Mouse (Mus musculus) olfactory bulb, adult 2 months (tissue): ENCODE measurements around the gene Fsip1. TPM values are rescaled to one million over a fixed set of nuclear protein-coding genes. Genes with fewer than 3 reads are reported as not detected.

Experiments
- H3K27ac ChIP-seq: fragments of 200-500 bp; 2 replicates; pipeline ENCODE4 v1.5.1; 2012; ENCODE audit warnings: low read depth, low read length; ENCODE audit not compliant: insufficient read depth
- H3K4me1 ChIP-seq: fragments of 200-500 bp; 2 replicates; pipeline ENCODE4 v1.6.1; 2012; ENCODE audit warnings: low read length; ENCODE audit not compliant: control insufficient read depth, insufficient read depth
- H3K4me3 ChIP-seq: fragments of 200-500 bp; 2 replicates; pipeline ENCODE4 v1.5.1; 2012; ENCODE audit warnings: mild to moderate bottlenecking, low read depth, low read length, moderate library complexity; ENCODE audit not compliant: insufficient read depth
- CTCF ChIP-seq: fragments of 200-500 bp; IDR thresholded peaks from 2 replicates; pipeline ENCODE4 v1.5.1; 2012; ENCODE audit warnings: low read depth, mild to moderate bottlenecking, low read length, moderate library complexity; ENCODE audit not compliant: insufficient read depth
- POLR2A ChIP-seq: fragments of 200-500 bp; IDR thresholded peaks from 2 replicates; pipeline ENCODE4 v1.6.1; 2012; ENCODE audit warnings: mild to moderate bottlenecking, low read depth, low read length, moderate library complexity; ENCODE audit not compliant: insufficient read depth
- WGBS: fragments of 180-500 bp; shearing (Covaris S2); methylation state at CpG from one replicate; pipeline ENCODE4 v1.1.7; 2018; 5-methylcytosine and 5-hydroxymethylcytosine counted together
- polyA plus RNA-seq: library from polyadenylated mRNA; stranded (reverse); fragments of >200 nt; gene quantifications from 2 replicates; pipeline ENCODE4 v1.2.4, GENCODE M21; 2012; ENCODE audit warnings: low replicate concordance; ENCODE audit not compliant: missing spikeins, insufficient read depth, insufficient read length

Gene Fsip1
- polyA plus RNA-seq, 1 experiment, result not detected

GRCm38 (mm10) chr2:118203739-118204461, 52.9 kb downstream of the Fsip1 start:
- TF ChIP-seq CTCF (no peak), POLR2A (no peak)
- peaks cover 7% of the 10 kb centered on the region for H3K4me1 ChIP-seq
- H3K27ac ChIP-seq, result no peak overlapping the region
- H3K4me3 ChIP-seq, result no peak overlapping the region
- 13% methylated on average over 16 of the region's 16 CpGs for WGBS

DNA sequence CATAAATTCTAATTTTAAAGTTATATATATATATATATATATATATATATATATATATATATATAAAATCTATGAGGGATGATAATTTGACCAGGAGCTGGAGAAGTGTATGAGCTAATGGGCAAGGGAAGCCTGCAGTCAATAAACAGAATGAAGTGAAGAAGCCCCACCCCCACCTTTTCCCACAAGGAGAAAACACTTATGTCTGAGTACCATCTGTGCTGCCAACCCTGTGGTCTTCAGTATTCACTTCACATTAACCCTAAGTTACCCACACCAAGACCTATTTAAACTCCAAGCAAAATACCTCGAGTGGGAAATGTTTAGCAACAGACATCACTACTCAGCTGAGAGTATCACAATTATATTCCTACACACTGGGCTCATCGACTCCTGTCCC, 53.8 kb downstream of the Fsip1 start:
- Histone ChIP-seq H3K4me3 (no peak overlapping the region), H3K4me1 (peaks cover 7% of the 10 kb centered on the region), H3K27ac (no peak overlapping the region)
- TF ChIP-seq POLR2A, result no peak
- TF ChIP-seq CTCF, result no peak
- WGBS, result 23% methylated on average over 2 of the region's 2 CpGs

DNA sequence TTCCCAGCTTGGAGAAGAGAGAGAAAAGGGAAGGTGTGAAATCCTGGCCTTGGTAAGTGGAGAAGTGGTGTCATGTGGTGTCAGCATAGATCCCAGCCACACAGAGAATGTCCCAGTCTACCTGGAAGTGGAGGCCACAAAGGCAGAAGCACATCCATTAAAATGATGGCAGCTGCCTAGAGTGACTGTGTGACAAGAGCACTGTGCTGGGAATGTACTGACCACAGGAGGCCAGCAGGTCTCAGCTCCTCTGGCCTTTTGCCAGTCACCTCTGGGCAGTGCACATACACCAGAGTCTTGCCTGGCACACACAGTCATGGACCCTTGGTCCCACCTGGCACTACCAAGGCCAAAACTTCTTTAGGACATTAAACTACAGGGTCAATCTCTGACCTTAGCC, 54.8 kb downstream of the Fsip1 start:
- Histone ChIP-seq H3K4me3 (no peak overlapping the region), H3K27ac (no peak overlapping the region), H3K4me1 (peaks cover 7% of the 10 kb centered on the region)
- TF ChIP-seq CTCF (no peak), POLR2A (no peak)

GRCm38 (mm10) chr2:118199867-118200266, 56.9 kb downstream of the Fsip1 start:
- Histone ChIP-seq H3K27ac (no peak overlapping the region), H3K4me3 (no peak overlapping the region), H3K4me1 (peaks cover 7% of the 10 kb centered on the region)
- TF ChIP-seq CTCF (0 out of 2 replicates have a peak, but pooled peaks have one; percentile 24), POLR2A (no peak)
- 10% methylated on average over 5 of the region's 5 CpGs for WGBS

GRCm38 (mm10) chr2:118196966-118197365, 59.8 kb downstream of the Fsip1 start:
- H3K27ac ChIP-seq, result no peak overlapping the region
- 93% methylated on average over 3 of the region's 3 CpGs for WGBS
- H3K4me3 ChIP-seq, result no peak overlapping the region
- H3K4me1 ChIP-seq, result no peaks in the 10 kb centered on the region
- no peak for TF ChIP-seq CTCF
- TF ChIP-seq POLR2A, result no peak

DNA sequence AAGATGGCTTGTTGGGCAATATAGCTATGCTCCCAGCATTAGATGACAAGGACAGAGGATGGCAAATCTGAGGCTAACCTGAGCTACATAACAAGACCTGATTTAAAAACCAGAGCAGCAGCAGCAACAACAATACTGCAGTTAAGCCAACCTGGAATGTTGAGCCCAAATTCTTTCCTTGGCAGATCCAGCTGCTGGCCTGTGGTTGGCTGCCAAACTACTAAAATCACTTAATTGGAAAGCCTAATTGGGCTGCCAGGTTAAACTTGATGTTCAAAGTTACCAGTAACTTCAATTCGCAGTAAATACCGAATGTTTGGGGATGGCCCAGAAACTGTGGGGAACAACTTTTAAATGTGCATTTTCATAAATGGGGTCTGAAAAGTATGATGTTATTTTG, 74.6 kb downstream of the Fsip1 start:
- no peak overlapping the region for H3K4me3 ChIP-seq
- TF ChIP-seq CTCF (no peak), POLR2A (no peak)
- WGBS, result 45% methylated on average over 2 of the region's 2 CpGs
- no peak overlapping the region for H3K27ac ChIP-seq
- no peaks in the 10 kb centered on the region for H3K4me1 ChIP-seq

DNA sequence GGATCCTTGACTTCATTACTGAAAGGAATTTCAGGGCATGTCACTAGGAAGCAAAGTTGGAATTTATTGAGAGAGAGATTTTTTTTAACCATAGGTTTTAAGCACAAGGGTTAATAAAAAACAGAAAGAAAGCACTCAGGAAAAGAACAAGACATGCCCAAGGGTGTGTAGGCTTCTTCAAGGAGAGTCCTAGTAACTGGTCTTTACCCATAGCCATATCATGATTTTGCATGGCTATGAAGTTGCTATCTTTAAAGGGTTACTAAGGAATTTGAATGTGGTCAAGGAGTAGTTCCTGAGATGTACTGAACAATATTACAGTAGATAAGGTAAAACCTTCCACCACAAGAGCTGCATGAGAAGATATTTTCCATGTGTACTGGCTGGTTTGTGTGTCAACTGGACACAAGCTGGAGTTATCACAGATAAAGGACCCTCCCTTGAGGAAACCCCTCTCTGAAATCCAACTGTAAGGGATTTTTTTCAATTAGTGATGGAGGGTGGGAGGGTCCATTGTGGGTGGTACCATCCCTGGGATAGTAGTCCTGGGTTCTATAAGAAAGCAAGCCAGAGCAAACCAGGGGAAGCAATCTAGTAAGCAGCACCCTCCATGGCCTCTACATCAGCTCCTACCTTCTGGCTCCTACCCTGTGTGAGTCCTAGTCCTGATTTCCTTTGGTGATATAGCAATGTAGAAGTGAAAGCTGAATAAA, 76.7 kb downstream of the Fsip1 start:
- Histone ChIP-seq H3K27ac (no peak overlapping the region), H3K4me1 (no peaks in the 10 kb centered on the region), H3K4me3 (no peak overlapping the region)
- no peak for TF ChIP-seq POLR2A
- no peak for TF ChIP-seq CTCF

DNA sequence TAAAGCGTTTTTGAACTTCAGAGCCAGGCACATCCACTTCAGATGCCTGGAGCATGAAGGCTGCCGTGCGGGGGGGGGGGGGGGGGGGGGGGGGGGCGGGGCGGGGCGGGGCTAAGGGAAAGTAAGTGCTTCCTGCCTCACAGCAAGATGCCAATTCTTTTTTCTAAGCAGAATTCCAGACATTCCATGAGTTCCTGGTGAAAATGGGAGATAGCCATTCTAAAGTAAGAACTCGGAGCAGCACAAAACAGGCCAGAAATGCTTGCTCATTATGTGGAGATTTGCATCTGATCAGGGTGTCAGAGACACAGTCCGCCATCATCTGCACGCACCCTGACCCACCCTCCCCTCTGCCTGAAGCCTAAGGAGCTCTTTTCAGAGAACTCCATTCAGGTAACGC, 77.3 kb downstream of the Fsip1 start:
- Histone ChIP-seq H3K4me3 (no peak overlapping the region), H3K4me1 (no peaks in the 10 kb centered on the region)

DNA sequence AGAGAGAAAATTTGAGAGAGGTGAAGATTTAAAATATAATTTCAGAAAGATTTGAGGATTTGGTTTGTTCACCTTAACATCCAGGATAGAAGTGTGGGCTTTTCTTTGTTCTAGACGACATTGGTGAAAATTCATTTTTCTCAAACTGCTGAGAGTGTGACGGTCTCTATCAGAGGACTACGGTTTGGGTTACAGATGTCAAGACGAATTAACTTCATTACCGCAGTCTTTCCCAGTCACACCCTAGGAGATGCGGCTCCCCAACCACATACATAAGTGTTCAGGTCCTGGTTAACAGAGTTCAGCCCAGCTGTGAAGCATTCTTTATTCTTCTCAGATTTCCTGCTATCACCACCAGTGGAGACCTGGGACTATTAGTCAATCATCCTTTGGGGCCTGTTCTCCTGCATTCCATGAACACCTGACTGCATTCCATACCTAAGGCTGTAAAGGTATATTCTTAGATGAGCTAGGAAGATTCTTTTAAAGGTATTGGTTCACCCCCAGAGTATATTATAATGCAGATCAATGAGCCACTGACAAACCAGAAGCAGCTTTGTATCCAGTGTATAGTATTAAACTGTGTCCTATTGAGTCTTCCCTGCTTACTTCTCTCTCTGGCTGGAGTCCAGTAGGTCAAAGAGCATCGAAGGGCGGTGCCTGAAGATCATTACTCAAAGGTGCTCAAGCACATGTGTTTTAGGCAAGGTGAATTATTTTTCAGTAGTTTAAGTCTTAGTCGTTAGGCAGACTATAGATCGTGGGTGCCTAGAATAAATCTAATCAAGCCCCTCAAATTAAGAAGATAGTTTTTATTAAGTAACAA, 82.0 kb downstream of the Fsip1 start:
- WGBS, result 89% methylated on average over 10 of the region's 10 CpGs
- H3K4me1 ChIP-seq, result no peaks in the 10 kb centered on the region
- no peak for TF ChIP-seq POLR2A
- no peak for TF ChIP-seq CTCF

More for the DNA sequence above, 77.3 kb downstream of the Fsip1 start:
- TF ChIP-seq CTCF (no peak), POLR2A (no peak)
- WGBS, result 12% methylated on average over 9 of the region's 10 CpGs
- no peak overlapping the region for H3K27ac ChIP-seq

More for the DNA sequence above, 82.0 kb downstream of the Fsip1 start:
- no peak overlapping the region for H3K4me3 ChIP-seq
- H3K27ac ChIP-seq, result no peak overlapping the region
